Mouse (Mus musculus): Measurements from ENCODE around the gene Acad10. TPM values are rescaled to one million over a fixed set of nuclear protein-coding genes. Genes with fewer than 3 reads are reported as not detected.
"Not testable (repeated sequence)": the region's sequence is repeated elsewhere in the genome, so short reads cannot be mapped to it uniquely, and the experiment has no call there.

The Acad10 gene
- total RNA-seq, 4 experiments from 2014 or later: 24.7 to 29.8 (median 28.3) TPM

DNA sequence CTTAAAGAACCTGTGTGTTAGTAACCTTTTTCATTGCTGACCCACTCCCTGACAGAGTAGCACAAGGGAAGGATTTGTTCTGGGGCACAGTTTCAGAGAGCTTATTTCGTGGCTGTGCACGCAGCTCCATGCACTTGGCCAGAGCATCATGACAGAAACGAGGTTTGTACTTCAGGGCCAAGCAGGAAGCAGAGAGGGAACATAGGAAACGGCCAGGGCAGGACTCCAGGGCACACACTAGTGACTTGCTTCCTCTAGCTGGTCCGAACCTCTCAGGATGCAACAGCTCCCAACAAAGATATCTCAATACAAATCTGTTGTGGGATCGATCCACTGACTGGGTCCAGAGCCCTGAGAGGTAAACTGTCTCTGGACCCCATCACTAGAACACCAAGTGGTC is 3.4 kb downstream of the Acad10 start:
- not testable (repeated sequence) for DNase-seq

DNA sequence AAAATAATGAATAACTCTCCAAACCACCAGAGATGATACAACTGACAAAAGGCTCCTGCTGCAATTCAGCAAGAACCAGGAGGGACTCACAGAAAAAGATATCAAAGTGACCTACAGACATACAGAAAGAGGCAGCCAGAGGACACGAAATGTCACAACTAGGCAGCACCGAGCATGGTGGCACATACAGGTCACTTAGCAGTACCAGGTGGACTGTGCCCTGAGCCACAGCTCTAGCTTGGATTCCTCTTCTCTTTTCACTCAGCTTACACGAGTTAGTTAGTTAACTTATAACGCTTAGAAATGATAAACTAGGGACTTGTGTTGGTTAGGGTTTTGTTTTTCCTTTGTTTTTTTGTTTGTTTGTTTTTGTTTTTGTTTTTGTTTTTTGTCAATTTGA is 5.8 kb downstream of the Acad10 start:
- DNase-seq: no peak

DNA sequence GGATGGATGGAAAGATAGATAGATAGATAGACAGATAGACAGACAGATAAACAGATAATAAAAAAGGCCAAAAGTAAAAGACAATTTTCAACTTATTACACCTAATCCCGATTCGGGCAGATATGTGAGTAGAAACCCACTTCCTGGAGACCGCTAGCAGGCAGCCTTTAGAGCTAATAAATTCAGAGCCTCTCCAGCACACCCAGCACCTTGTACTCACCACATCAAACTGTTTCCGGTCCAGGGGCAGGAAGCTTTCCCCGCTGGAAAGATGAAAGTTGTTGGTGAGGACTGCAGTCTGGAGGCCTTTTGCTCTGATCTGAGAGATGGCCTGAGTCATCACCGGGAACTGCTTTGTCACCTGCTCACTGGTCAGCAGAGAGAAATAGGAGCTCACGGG is 11.2 kb downstream of the Acad10 start:
- no peak for DNase-seq

DNA sequence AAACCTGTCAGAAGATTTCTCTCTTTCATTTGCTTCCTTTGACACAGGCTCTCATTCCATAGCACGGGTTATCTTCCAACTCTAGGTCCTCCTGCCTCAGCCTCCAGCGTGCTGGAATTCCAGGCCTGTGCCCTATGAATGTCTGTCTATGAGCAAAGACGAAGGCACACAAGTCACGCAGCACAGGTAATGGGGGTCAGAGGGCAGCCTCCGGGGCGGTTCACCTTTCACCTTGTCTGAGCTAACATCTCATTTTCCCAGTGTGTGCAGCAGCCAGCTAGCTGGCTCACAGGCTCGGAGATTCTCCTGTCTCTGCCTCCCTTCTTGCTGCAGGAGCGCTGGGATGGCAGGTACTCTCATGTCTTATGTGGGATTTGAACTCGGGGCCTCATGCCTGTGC is 20.7 kb downstream of the Acad10 start:
- no peak for DNase-seq

DNA sequence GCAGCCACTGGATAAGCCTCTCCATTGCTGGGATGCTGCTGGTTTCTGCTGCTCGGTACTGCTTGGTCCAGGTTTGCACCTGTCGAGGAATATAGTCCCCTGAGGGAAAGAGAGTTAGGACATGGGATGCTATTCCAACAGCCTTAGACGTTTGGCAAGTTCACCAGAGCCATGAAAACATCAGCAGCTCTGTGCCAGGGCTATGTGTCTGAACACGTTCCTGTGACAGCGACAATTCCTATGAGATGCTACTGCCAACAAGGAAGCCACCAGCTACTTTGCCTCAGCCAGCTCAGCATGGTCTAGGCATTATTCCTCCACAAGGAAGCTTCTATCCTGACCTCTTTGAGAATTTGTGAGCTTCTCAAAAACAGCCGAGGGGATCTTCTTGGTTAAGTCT is 23.0 kb downstream of the Acad10 start:
- no peak for DNase-seq

DNA sequence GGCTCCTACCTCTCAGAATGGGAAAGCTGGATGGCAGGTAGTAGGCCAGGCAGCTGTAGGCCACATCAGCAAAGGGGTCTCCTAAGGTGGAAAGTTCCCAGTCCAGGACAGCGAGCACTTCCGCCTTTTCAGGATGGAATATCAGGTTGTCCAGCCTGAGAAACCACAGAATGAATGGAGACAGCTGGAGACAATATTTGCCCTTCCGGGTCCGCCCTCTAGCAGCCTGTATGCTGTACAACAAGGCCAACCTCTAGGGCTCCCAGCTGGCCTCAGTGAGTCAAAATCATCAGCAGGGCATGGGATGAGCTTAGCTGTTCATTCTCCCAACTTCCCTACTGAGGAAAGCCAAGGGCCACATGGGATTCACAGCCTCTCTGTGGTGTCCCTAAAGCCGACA is 25.6 kb downstream of the Acad10 start:
- DNase-seq: no peak

DNA sequence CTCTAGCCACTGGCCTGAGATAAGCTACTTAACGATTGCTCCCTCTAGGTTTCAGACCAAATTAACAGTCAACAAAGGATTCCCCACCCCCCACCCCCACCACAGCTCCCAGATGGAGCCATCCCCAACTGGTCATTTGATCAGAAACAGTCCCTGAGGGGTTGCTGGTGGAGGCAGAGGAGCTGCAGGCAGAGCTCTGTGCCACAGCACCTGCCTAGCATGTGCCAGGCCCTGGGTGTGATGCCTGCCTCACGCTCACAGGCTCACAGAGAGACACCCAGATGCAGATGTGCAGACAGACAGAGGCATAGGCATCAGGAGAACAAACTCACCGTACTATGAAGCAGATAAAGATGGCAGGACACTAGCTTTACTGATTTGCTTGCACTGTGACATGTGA is 27.5 kb downstream of the Acad10 start:
- DNase-seq: no peak

DNA sequence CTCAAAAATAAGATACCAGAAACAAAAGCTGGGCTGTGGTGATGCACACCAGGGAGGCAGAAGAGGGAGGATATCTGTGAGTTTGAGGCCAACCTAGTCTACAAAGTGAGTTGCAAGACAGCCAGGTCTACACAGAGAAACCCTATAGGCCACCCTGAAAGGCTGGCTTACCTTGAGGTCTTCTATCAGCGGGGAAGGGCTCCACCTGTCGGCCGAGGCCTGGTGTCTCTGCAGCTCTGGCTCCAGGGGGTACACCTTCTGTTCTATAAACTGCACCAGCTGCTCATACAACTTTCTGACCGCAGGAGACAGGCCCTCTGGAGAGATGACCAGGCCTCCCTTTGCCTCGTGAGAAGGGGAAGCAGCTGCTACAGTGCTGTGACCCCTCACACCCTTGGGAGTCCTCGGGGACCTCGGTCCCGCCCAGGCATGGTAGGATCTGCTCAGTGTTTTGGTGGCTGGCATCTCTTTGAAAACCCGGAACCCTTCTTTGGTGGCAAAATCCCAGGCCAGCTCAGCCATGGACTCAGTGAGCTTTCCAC is 29.1 kb downstream of the Acad10 start:
- DNase-seq: not testable (repeated sequence)

DNA sequence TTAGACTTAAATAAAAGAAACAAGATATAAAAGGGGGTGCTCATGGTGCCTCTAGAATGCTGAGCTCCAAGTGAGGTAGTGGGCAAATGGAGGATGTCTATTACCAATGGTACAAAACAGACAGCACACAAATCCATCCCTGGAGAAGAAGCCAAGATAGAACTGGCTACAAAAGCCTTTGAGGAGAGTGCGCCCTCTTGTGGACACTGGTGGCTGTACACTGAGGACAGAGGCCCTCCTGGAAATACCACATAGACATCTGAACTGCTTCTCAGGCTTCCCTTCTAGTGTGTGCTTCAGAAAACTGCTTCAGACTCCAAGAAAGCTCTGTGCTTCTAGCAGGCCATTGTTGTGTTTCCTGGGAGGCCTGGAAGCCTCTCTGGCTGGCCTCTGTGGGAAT is 32.4 kb downstream of the Acad10 start:
- DNase-seq: peak; percentile 42

DNA sequence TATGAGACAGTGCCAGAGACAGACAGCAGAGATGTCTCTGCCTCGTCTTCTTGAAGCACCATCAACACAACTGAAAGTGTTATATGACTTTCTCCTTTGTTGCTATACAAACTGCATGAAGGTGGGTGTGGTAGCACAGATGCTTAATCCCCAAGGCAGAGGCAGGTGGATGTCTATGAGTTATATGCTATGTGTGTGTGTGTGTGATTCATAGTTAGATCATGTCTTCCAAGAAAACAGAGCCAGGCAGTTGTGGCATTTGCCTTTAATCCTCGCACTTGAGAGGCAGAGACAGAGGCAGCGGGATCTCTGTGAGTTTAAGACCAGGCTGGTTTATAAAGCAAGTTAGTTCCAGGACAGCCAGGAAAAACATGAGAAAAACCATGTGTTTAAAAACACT is 37.1 kb downstream of the Acad10 start:
- DNase-seq: no peak

DNA sequence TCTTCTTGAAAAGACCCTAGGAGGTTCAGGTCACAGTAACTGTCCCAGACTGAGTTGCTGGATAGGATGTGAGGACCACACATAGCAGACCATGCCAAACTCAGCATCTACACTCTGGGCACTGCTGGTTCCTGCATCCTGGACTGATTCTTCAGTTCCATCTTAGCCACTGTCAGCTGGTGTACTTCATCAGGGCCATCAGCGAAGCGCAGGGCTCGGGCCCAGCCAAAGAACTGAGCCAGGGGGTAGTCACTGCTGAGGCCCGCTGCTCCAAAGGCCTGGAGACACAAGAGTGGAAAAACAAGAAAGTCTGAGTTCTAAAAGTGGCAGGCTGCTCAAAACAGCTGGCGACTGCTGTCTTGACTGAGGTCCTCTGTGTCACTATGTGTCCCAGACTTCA is 39.2 kb downstream of the Acad10 start:
- DNase-seq: no peak

DNA sequence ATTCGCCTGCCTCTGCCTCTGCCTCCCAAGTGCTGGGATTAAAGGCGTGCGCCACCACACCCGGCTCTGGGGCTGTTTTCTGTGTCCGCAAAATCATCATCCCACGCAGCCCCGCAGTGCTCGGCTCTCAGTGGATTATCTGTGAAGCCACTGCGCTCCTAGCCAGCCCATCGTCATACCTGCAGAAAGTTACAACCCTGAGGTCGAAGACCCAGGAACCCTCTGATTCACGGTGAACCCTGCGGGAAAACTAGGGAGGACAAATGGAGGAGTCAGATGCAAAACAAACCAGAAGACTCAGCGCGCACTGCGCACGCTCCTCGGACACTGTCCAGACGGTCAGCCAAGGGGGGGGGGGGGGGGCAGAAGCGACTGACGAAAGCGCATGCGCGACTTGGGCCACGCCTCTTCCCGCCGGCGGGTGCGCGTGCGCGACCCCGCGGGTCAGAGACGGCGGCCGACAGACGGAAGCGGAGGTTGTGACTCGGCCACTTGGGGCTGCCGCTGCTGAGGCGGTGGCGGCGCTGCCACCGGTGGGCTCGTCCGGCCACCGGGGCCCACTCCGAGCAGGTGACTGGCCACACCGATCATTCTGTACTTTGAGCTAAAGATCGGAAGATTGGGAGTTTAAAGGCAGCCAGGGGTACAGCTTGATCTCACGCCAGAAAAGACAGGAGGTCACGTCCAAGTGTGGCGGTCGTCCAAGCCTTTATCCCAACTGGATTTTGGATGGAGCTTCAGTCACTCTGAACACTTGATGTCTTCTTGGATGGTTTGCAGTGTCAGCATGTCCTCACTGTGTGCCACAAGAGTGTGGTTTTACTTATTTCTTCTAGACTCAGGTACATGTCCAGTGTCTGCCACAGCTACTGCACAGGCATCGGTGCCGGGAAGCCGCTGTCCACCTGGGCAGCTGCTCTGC is 41.5 kb downstream of the Acad10 start, which contains the start of gene Acad12:
TSS of gene Acad12 (minus strand) at position 347 of the 922 bp plus-strand sequence.
- DNase-seq: peak; percentile 75

DNA sequence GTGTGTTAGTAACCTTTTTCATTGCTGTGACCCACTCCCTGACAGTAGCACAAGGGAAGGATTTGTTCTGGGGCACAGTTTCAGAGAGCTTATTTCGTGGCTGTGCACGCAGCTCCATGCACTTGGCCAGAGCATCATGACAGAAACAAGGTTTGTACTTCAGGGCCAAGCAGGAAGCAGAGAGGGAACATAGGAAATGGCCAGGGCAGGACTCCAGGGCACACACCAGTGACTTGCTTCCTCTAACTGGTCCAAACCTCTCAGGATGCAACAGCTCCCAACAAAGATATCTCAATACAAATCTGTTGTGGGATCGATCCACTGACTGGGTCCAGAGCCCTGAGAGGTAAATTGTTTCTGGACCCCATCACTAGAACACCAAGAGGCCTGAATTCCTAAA is 45.4 kb downstream of the Acad10 start:
- not testable (repeated sequence) for DNase-seq

DNA sequence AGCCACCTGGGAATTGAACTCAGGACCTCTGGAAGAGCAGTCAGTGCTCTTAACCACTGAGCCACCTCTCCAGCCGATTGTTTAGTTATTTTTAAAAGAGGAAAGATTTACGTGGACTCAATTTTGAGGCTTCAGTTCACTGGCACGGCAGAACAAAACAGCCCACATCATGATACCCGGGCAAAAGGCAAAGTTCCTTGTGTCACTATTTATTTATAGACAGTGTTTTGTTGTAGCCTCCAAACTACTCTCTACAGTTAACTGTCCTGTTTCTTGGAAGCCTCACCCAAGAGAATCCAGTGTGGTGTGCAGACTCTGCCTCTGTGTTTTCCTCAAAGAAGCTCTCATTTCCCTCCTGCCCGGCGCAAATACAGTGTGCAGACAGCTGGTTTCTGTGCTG is 48.3 kb downstream of the Acad10 start:
- DNase-seq: no peak

DNA sequence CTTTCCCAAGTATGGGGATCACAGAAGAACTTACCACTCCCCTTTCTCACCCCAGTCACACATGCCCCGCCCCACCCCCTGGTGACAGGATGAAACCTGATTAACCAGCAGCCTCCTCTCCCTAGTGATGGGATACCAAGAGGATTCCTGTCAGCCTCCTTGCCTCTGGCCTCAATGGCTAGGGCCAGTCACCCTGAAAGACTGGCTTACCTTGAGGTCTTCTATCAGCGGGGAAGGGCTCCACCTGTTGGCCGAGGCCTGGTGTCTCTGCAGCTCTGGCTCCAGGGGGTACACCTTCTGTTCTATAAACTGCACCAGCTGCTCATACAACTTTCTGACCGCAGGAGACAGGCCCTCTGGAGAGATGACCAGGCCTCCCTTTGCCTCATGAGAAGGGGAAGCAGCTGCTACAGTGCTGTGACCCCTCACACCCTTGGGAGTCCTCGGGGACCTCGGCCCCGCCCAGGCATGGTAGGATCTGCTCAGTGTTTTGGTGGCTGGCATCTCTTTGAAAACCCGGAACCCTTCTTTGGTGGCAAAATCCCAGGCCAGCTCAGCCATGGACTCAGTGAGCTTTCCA is 50.7 kb downstream of the Acad10 start:
- not testable (repeated sequence) for DNase-seq

DNA sequence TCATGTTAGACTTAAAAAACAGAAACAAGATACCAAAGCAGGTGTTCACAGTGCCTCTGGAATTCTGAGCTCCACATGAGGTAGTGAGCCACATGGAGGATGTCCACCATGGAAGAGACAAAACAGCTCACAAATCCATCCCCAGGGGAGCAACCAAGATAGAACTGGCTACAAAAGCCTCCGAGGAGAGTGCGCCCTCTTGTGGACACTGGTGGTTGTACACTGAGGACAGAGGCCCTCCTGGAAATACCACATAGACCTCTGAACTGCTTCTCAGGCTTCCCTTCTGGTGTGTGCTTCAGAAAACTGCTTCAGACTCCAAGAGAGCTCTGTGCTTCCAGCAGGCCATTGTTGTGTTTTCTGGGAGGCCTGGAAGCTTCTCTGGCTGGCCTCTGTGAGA is 54.2 kb downstream of the Acad10 start:
- peak; percentile 42 for DNase-seq

DNA sequence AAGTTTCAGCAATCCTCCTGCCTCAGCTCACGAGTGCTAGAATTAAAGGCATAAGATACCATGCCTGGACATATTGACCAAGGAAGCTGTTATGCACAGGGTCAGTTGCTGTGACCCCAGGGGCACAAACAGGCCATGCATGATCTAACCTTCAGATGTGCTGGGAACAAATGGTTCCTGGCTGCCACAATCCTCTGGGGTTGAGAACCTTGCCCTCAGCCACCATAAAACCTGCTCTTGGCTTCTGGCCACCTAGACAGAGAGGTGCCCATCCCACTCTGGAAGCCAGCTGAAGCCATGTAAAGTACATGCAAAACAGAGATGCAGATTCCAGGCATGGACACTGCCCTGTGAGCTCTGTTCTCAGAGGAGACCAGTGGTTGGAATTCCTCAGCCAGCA is 56.5 kb downstream of the Acad10 start:
- not testable (repeated sequence) for DNase-seq

DNA sequence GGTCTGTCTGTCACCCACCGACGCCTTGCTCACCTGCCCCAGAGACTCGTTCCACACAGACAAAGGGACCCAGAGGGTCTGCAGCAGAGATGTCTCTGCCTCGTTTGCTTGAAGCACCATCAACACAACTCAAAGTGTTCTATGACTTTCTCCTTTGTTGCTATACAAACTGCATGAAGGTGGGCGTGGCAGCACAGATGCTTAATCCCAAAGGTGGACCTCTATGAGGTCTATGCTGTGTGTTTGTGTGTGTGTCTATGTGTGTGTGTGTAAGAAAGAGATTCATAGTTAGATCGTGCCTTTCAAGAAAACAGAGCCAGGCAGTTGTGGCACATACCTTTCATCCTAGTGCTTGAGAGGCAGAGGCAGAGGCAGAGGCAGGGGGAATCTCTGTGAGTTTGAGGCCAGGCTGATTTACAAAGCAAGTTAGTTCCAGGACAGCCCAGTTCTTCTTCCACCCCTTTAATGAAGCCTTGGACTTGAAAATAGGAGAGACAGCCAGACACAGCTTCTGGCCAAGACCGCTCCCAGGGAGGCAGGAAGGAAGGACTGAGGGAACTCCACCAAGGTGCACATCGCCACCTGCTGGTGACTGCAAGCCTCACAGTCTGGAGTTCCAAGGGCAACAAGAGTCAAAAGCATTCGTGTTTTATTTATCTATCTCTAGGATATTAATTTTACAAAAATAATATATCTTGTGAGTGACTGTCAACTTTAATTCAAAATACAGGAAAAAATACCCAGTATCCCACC is 58.6 kb downstream of the Acad10 start:
- DNase-seq: peak; percentile 85

DNA sequence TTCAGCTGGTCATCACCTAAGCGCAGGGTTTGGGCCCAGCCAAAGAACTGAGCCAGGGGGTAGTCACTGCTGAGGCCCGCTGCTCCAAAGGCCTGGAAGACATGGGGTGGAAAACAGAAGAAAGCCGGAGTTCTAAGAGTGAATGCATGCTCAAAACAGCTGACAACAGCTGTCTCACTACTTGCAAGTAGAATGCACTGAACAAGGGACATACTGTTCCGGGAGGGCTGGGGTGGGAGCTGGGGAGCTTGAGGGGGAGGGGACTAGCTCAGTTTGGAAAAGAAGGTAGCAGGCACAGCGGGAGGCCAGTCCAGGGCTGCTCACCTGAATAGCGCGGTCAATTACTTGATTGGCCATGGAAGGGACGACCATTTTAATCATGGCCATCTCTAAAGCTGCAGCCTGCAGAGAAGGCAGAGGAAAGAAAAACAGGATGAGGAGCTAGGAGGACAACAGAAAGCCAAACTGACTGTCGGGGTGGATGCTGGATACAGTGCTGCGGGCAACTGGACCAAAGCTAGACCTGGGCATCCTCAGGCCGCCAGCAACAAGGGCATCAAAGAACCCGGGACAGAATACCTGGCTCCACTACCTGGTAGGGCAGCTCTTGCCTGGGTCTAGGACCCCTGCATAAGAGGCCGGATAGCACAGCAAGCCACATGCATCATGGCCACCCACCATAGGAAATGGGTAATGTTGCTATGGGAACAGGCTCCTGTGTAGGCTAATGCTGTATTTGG is 61.3 kb downstream of the Acad10 start:
- DNase-seq: no peak

DNA sequence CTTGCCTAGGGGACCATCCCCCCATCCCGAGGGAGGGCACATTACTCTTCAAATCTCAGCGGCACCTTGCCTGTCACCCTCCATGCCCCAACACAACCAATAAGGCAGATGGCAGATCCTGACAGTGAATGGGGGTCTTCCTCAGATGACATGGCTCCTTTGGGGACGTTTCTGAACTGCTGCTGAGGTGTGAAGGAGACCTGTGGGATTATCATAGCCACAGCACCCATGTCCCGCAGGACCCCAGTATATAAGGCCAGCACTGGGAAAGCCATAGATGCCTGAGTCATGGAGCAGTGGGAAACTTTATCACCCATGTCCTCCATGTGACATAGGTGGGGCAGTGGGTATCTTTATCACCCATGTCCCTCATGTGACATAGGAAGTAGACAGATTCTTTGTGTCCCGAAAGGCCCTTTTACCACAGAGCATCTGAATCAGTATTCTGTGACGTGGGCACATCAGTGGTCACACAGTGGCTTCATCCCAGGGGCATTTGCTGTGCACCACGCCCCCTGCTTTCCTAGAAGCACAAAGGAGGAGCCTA is 62.2 kb downstream of the Acad10 start:
- DNase-seq: no peak

DNA sequence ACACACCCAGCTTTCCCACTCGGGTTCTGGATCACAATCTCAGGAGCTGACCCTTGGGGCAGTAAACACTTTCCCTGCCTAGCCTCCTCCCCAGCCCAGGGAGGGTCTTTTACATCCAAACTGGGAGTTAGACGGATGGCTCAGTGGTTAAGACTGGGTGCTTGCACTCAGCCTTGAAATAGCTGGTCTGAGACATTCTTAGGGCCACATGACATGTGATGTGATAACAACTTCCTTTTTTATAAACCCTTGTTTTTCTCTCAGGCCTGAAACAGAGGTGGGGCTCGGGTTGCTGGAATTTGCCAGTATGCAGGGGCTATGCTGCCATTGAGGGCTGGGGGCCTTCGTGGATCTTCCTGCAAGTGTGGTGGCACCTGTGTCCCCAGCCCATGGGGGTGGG is 63.0 kb downstream of the Acad10 start:
- DNase-seq: no peak

DNA sequence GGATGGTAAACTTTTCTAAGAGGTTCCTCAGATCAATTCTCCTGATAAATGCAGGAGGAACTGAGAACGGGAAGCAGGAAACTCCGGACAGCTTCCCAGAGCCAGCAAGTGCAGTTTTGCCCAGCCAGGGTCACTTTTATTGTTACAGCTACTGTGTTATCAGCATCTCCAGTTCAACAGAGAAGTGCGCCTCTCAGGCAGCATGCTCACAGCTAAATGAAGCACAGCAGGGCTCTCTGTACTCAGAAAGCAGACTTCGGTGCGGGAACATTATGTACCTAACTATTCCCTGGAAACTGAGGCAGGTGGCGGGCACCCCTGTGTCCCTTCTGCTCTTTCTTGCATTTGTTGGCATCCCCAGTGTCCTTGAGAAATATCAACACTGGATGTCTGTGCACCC is 64.1 kb downstream of the Acad10 start:
- DNase-seq: no peak

Measured in adrenal gland, adult 8-10 months (tissue).